Mouse (Mus musculus): ENCODE data around the gene Ripor3.

DNA sequence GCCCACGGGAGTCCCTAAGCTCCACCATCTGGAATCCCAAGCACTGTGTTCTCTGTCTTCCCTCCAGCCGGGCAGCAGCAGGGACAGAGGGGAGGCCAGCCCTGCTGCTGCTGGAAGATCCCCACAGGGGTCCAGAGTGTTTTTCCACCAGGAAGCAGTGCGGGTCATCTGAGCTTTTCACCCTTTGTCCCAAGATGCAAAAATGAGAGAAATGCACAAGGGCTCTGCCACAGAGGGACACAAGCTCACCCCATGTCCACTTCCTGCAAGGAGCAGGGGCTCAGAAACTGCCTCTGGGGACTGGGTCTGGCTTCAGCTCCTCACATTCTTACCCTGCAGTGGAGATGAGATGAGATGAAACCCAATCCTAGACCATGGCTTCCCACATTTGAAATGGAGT lies 30.3 kb upstream of the Ripor3 start:
- TF ChIP-seq POLR2A (IDR thresholded peaks at IDR 0.05; ENCODE audit: low read depth, low read length), result no peak
- TF ChIP-seq CTCF (IDR thresholded peaks at IDR 0.05; ENCODE audit: borderline replicate concordance, insufficient read depth, low read length), result no peak
